In the genomic region with DNA sequence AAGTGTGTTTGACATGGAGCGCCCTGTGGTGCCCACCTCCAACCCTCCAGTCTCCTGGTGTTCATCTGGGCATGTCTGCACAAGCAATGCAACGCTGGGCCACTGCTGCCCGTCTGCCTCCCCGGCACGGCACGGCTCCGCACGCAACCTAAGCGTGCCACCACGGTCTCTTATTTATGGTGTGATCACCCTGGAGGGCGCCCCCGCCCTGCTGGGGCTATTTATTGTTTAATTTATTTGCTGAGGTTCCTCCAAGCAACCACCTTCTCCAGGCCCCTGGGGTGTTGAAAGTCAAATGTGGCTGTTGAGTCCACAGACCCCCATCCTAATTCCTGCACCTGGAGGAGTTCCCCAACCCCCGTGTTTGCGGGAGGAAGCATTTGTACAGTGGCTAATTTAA, we compare ENCODE assay signal across 8 mouse cellular contexts. TPM values are rescaled to one million over a fixed set of nuclear protein-coding genes. Genes with fewer than 3 reads are reported as not detected.
DNase-seq lines count a peak whose midpoint lies in the region; ATAC-seq lines count a peak whose summit lies in the region.

No protein-coding gene starts in this region.

- peak overlapping the region; percentile 96 for H3K4me3 ChIP-seq in kidney, embryonic 16.5 days (ENCODE audit: low read length)
- 0 out of 2 replicates have a peak overlapping the region, but pooled peaks have one; percentile 95 for H3K4me3 ChIP-seq in embryonic facial prominence, embryonic 12.5 days
- H3K4me3 ChIP-seq in hindbrain, embryonic 12.5 days = peak overlapping the region; percentile 91; the same call in 1 of the 2 replicates
- H3K4me3 ChIP-seq in midbrain, embryonic 13.5 days (replicated peaks) = no peak overlapping the region

- no peaks in the 10 kb centered on the region for H3K9me3 ChIP-seq in kidney, embryonic 16.5 days (ENCODE audit: low read length)
- no peaks in the 10 kb centered on the region for H3K9me3 ChIP-seq in embryonic facial prominence, embryonic 12.5 days
- H3K9me3 ChIP-seq in hindbrain, embryonic 12.5 days (replicated peaks) = no peaks in the 10 kb centered on the region
- no peaks in the 10 kb centered on the region for H3K9me3 ChIP-seq in midbrain, embryonic 13.5 days

- DNase-seq in kidney, adult 11 months = no peak
- no peak for DNase-seq in thymus, postnatal 25 days
- no peak for DNase-seq in spleen, postnatal 10 days (ENCODE audit: low spot score in 2 of 2)
- DNase-seq in gastrocnemius, postnatal 14 days = no peak

- peak overlapping the region; percentile 97; the same call in 1 of the 2 replicates for H3K9ac ChIP-seq in kidney, embryonic 16.5 days (replicated peaks; ENCODE audit: low read length)
- no peak overlapping the region for H3K9ac ChIP-seq in embryonic facial prominence, embryonic 12.5 days
- H3K9ac ChIP-seq in hindbrain, embryonic 12.5 days = peak overlapping the region; percentile 13; the same call in 1 of the 2 replicates
- H3K9ac ChIP-seq in midbrain, embryonic 13.5 days (replicated peaks) = peak overlapping the region; percentile 91

- no peak for ATAC-seq in kidney, embryonic 16.5 days (ENCODE audit: low FRiP score, low TSS enrichment)
- no peak for ATAC-seq in embryonic facial prominence, embryonic 12.5 days (ENCODE audit: insufficient number of reproducible peaks, insufficient read depth, low FRiP score, low TSS enrichment)
- no peak for ATAC-seq in hindbrain, embryonic 12.5 days (ENCODE audit: low FRiP score)
- ATAC-seq in midbrain, embryonic 13.5 days = no peak

- WGBS in kidney, embryonic 16.5 days = 55% methylated on average over 14 of the region's 14 CpGs
- 79% methylated on average over 14 of the region's 14 CpGs for WGBS in embryonic facial prominence, embryonic 12.5 days
- 87% methylated on average over 14 of the region's 14 CpGs for WGBS in hindbrain, embryonic 12.5 days
- 93% methylated on average over 14 of the region's 14 CpGs for WGBS in midbrain, embryonic 13.5 days

- intact Hi-C loops in gastrocnemius, postnatal 14 days (cut with DNase I; ENCODE audit: low total_unique reads) = no loop called here

- peak overlapping the region; percentile 90 for H3K4me2 ChIP-seq in kidney, embryonic 16.5 days (replicated peaks; ENCODE audit: low read depth, low read length)
- H3K4me2 ChIP-seq in embryonic facial prominence, embryonic 12.5 days (replicated peaks) = peak overlapping the region; percentile 97
- H3K4me2 ChIP-seq in hindbrain, embryonic 12.5 days (replicated peaks) = peak overlapping the region; percentile 97
- peak overlapping the region; percentile 85 for H3K4me2 ChIP-seq in midbrain, embryonic 13.5 days (replicated peaks)

- H3K36me3 ChIP-seq in kidney, embryonic 16.5 days (ENCODE audit: insufficient read depth, low read length) = peaks cover 25% of the 10 kb centered on the region
- peaks cover 15% of the 10 kb centered on the region for H3K36me3 ChIP-seq in embryonic facial prominence, embryonic 12.5 days
- H3K36me3 ChIP-seq in hindbrain, embryonic 12.5 days = peaks cover 27% of the 10 kb centered on the region
- peaks cover 35% of the 10 kb centered on the region for H3K36me3 ChIP-seq in midbrain, embryonic 13.5 days

- peaks cover 53% of the 10 kb centered on the region for H3K4me1 ChIP-seq in kidney, embryonic 16.5 days (ENCODE audit: insufficient read depth, low read length)
- peaks cover 36% of the 10 kb centered on the region for H3K4me1 ChIP-seq in embryonic facial prominence, embryonic 12.5 days
- H3K4me1 ChIP-seq in hindbrain, embryonic 12.5 days = peaks cover 42% of the 10 kb centered on the region
- H3K4me1 ChIP-seq in midbrain, embryonic 13.5 days (replicated peaks) = peaks cover 25% of the 10 kb centered on the region

- peak overlapping the region; percentile 97 for H3K27ac ChIP-seq in kidney, embryonic 16.5 days (ENCODE audit: low read length)
- no peak overlapping the region for H3K27ac ChIP-seq in embryonic facial prominence, embryonic 12.5 days
- no peak overlapping the region for H3K27ac ChIP-seq in hindbrain, embryonic 12.5 days
- H3K27ac ChIP-seq in midbrain, embryonic 13.5 days = no peak overlapping the region

- no peaks in the 10 kb centered on the region for H3K27me3 ChIP-seq in kidney, embryonic 16.5 days (ENCODE audit: insufficient read depth, low read length)
- no peaks in the 10 kb centered on the region for H3K27me3 ChIP-seq in embryonic facial prominence, embryonic 12.5 days
- H3K27me3 ChIP-seq in hindbrain, embryonic 12.5 days = no peaks in the 10 kb centered on the region
- no peaks in the 10 kb centered on the region for H3K27me3 ChIP-seq in midbrain, embryonic 13.5 days

RNA-seq across cellular contexts. Expression of a gene that starts 3.1 kb away (rescaled TPM):
- 59.6 and 77.7 TPM in 2 replicates for polyA plus RNA-seq in kidney, embryonic 16.5 days (2015; fragmentation: Nextera tagmentation; extraction: Ambion mirVana)
- 50.6 and 56.9 TPM in 2 replicates for polyA plus RNA-seq in embryonic facial prominence, embryonic 12.5 days (2016; fragmentation: Nextera tagmentation; extraction: Ambion mirVana)
- polyA plus RNA-seq in hindbrain, embryonic 12.5 days (2016; fragmentation: Nextera tagmentation; extraction: Ambion mirVana) = 45.3 and 48.0 TPM in 2 replicates
- 42.0 and 47.6 TPM in 2 replicates for polyA plus RNA-seq in midbrain, embryonic 13.5 days (2015; fragmentation: Nextera tagmentation; extraction: Ambion mirVana)
- 10 to 100 TPM; 13.4 to 26.0 TPM for total RNA-seq in gastrocnemius, postnatal 14 days (2021)

RNA-seq across cellular contexts. Expression of a gene that starts 45.6 kb away (rescaled TPM):
- polyA plus RNA-seq in kidney, embryonic 16.5 days (2015; fragmentation: Nextera tagmentation; extraction: Ambion mirVana) = 118 and 133 TPM in 2 replicates
- 71.9 and 75.7 TPM in 2 replicates for polyA plus RNA-seq in embryonic facial prominence, embryonic 12.5 days (2016; fragmentation: Nextera tagmentation; extraction: Ambion mirVana)
- 65.2 and 74.8 TPM in 2 replicates for polyA plus RNA-seq in hindbrain, embryonic 12.5 days (2016; fragmentation: Nextera tagmentation; extraction: Ambion mirVana)
- 55.7 and 56.2 TPM in 2 replicates for polyA plus RNA-seq in midbrain, embryonic 13.5 days (2015; fragmentation: Nextera tagmentation; extraction: Ambion mirVana)
- 10 to 100 TPM in 1 of 2 experiments, 1 to 10 TPM in 1; 8.9 to 11.4 TPM for total RNA-seq in gastrocnemius, postnatal 14 days (2021)

RNA-seq across cellular contexts. Expression of a gene that starts 45.9 kb away (rescaled TPM):
- polyA plus RNA-seq in kidney, embryonic 16.5 days (2015; fragmentation: Nextera tagmentation; extraction: Ambion mirVana) = 15.7 and 16.9 TPM in 2 replicates
- 10.2 and 12.2 TPM in 2 replicates for polyA plus RNA-seq in embryonic facial prominence, embryonic 12.5 days (2016; fragmentation: Nextera tagmentation; extraction: Ambion mirVana)
- 9.1 and 9.9 TPM in 2 replicates for polyA plus RNA-seq in hindbrain, embryonic 12.5 days (2016; fragmentation: Nextera tagmentation; extraction: Ambion mirVana)
- 7.4 and 7.5 TPM in 2 replicates for polyA plus RNA-seq in midbrain, embryonic 13.5 days (2015; fragmentation: Nextera tagmentation; extraction: Ambion mirVana)
- total RNA-seq in gastrocnemius, postnatal 14 days (2021) = 1 to 10 TPM; 4.9 to 5.4 TPM
